24 mouse cellular contexts compared by ENCODE assay signal in genomic region chr2:148495485-148495884, GRCm38 (mm10). TPM values are rescaled to one million over a fixed set of nuclear protein-coding genes. Genes with fewer than 3 reads are reported as not detected.
DNase-seq lines count a peak whose midpoint lies in the region; ATAC-seq and TF ChIP-seq lines count a peak whose summit lies in the region.
"Had no signal": no experiment of that assay in that cellular context is flagged by ENCODE, and none has a peak within 500 bp of the region (broad histone marks: within the 10 kb centered on the region; RNA-seq: fewer than 3 reads in every experiment).

No protein-coding gene starts in this region.

- TF ChIP-seq CTCF in intestine, postnatal 0 days (IDR thresholded peaks at IDR 0.05; ENCODE audit: low read depth) = no peak
- TF ChIP-seq CTCF in liver, postnatal 0 days (IDR thresholded peaks at IDR 0.05; ENCODE audit: low read depth) = no peak

- WGBS in intestine, embryonic 14.5 days = 56% methylated on average over 3 of the region's 3 CpGs
- 38% methylated on average over 3 of the region's 3 CpGs for WGBS in intestine, postnatal 0 days
- WGBS in liver, embryonic 11.5 days = 68% methylated on average over 3 of the region's 3 CpGs
- WGBS in liver, postnatal 0 days (ENCODE audit: insufficient replicate concordance) = 59% methylated on average over 3 of the region's 3 CpGs
- WGBS in liver, embryonic 16.5 days (ENCODE audit: insufficient replicate concordance) = 45% methylated on average over 3 of the region's 3 CpGs

- DNase-seq in intestine, embryonic 14.5 days (ENCODE audit: low spot score) = no peak
- DNase-seq in liver, embryonic 11.5 days (ENCODE audit: low spot score) = no peak
- DNase-seq in liver, postnatal 0 days = no peak
- DNase-seq in kidney, postnatal 14 days = peak; percentile 40
- no peak for DNase-seq in right cerebral cortex, postnatal 10 days (ENCODE audit: low spot score in 2 of 2)
- DNase-seq in lung, adult 18-20 months = no peak
- DNase-seq: adrenal gland, postnatal 10 days; cerebellum, adult 18-20 months; cerebellum, postnatal 14 days; gastrocnemius, postnatal 10 days; heart, postnatal 14 days; lung, embryonic 14.5 days; right cerebral cortex, postnatal 14 days; spleen, adult 18-20 months; thymus, postnatal 25 days had no signal

- no peaks in the 10 kb centered on the region for H3K27me3 ChIP-seq in intestine, embryonic 14.5 days (replicated peaks; ENCODE audit: control insufficient read depth, insufficient read depth, low read length)
- no peaks in the 10 kb centered on the region for H3K27me3 ChIP-seq in intestine, postnatal 0 days (replicated peaks; ENCODE audit: control insufficient read depth, insufficient read depth, low read length)
- H3K27me3 ChIP-seq in liver, embryonic 11.5 days (replicated peaks; ENCODE audit: control insufficient read depth, insufficient read depth, low read length) = no peaks in the 10 kb centered on the region
- H3K27me3 ChIP-seq in liver, postnatal 0 days (ENCODE audit: insufficient read depth, low read length) = no peaks in the 10 kb centered on the region
- H3K27me3 ChIP-seq in liver, embryonic 16.5 days (ENCODE audit: control insufficient read depth, insufficient read depth, low read depth, low read length) = no peaks in the 10 kb centered on the region
- H3K27me3 ChIP-seq: embryonic facial prominence, embryonic 13.5 days; heart, embryonic 13.5 days; hindbrain, embryonic 12.5 days; midbrain, embryonic 13.5 days had no signal

- peaks cover 7% of the 10 kb centered on the region; the same call in 1 of the 2 replicates for H3K4me1 ChIP-seq in intestine, embryonic 14.5 days (replicated peaks; ENCODE audit: control insufficient read depth, insufficient read depth, low read length)
- no peaks in the 10 kb centered on the region for H3K4me1 ChIP-seq in intestine, postnatal 0 days (replicated peaks; ENCODE audit: control insufficient read depth, insufficient read depth, low read length)
- no peaks in the 10 kb centered on the region for H3K4me1 ChIP-seq in liver, embryonic 11.5 days (replicated peaks; ENCODE audit: control insufficient read depth, insufficient read depth, low read length)
- H3K4me1 ChIP-seq in liver, postnatal 0 days (ENCODE audit: insufficient read depth) = peaks cover 18% of the 10 kb centered on the region
- no peaks in the 10 kb centered on the region; the same call in none of the 2 replicates for H3K4me1 ChIP-seq in liver, embryonic 16.5 days (ENCODE audit: control insufficient read depth, low read depth, low read length)
- H3K4me1 ChIP-seq: embryonic facial prominence, embryonic 13.5 days; hindbrain, embryonic 12.5 days; midbrain, embryonic 13.5 days had no signal

- no peak overlapping the region for H3K9ac ChIP-seq in intestine, embryonic 14.5 days (ENCODE audit: low read length)
- no peak overlapping the region for H3K9ac ChIP-seq in intestine, postnatal 0 days (ENCODE audit: low read depth, low read length)
- no peak overlapping the region for H3K9ac ChIP-seq in liver, embryonic 11.5 days (ENCODE audit: low read depth, low read length)
- H3K9ac ChIP-seq in liver, postnatal 0 days (replicated peaks) = no peak overlapping the region
- H3K9ac ChIP-seq in liver, embryonic 16.5 days (ENCODE audit: low read depth, low read length) = no peak overlapping the region
- H3K9ac ChIP-seq: embryonic facial prominence, embryonic 13.5 days; heart, embryonic 13.5 days; hindbrain, embryonic 12.5 days; lung, embryonic 14.5 days; midbrain, embryonic 13.5 days had no signal

- H3K36me3 ChIP-seq in intestine, embryonic 14.5 days (ENCODE audit: control insufficient read depth, insufficient read depth, low read length) = no peaks in the 10 kb centered on the region
- H3K36me3 ChIP-seq in intestine, postnatal 0 days (ENCODE audit: control insufficient read depth, insufficient read depth) = no peaks in the 10 kb centered on the region
- no peaks in the 10 kb centered on the region for H3K36me3 ChIP-seq in liver, embryonic 11.5 days (ENCODE audit: control insufficient read depth, insufficient read depth, low read length)
- no peaks in the 10 kb centered on the region for H3K36me3 ChIP-seq in liver, postnatal 0 days (replicated peaks; ENCODE audit: insufficient read depth, low read length)
- no peaks in the 10 kb centered on the region for H3K36me3 ChIP-seq in liver, embryonic 16.5 days (ENCODE audit: control insufficient read depth, insufficient read depth)
- H3K36me3 ChIP-seq: embryonic facial prominence, embryonic 13.5 days; heart, embryonic 13.5 days; hindbrain, embryonic 12.5 days; limb, embryonic 10.5 days; midbrain, embryonic 13.5 days had no signal

- no peak overlapping the region for H3K4me2 ChIP-seq in intestine, embryonic 14.5 days (ENCODE audit: low read length)
- no peak overlapping the region for H3K4me2 ChIP-seq in intestine, postnatal 0 days (replicated peaks; ENCODE audit: low read depth)
- no peak overlapping the region for H3K4me2 ChIP-seq in liver, embryonic 11.5 days
- H3K4me2 ChIP-seq in liver, postnatal 0 days (ENCODE audit: low read depth, low read length) = no peak overlapping the region
- no peak overlapping the region for H3K4me2 ChIP-seq in liver, embryonic 16.5 days (ENCODE audit: low read depth, low read length)
- H3K4me2 ChIP-seq: embryonic facial prominence, embryonic 13.5 days; heart, embryonic 13.5 days; hindbrain, embryonic 12.5 days; lung, embryonic 14.5 days; midbrain, embryonic 13.5 days had no signal

- H3K9me3 ChIP-seq in intestine, embryonic 14.5 days (ENCODE audit: control insufficient read depth, low read length) = no peaks in the 10 kb centered on the region
- no peaks in the 10 kb centered on the region for H3K9me3 ChIP-seq in intestine, postnatal 0 days (ENCODE audit: control insufficient read depth)
- H3K9me3 ChIP-seq in liver, embryonic 11.5 days (ENCODE audit: control insufficient read depth, low read length) = no peaks in the 10 kb centered on the region
- no peaks in the 10 kb centered on the region for H3K9me3 ChIP-seq in liver, postnatal 0 days (ENCODE audit: low read length)
- no peaks in the 10 kb centered on the region for H3K9me3 ChIP-seq in liver, embryonic 16.5 days (replicated peaks; ENCODE audit: control insufficient read depth, low read length)
- H3K9me3 ChIP-seq: embryonic facial prominence, embryonic 13.5 days; heart, embryonic 13.5 days; hindbrain, embryonic 12.5 days; limb, embryonic 10.5 days; midbrain, embryonic 13.5 days had no signal

- no peak overlapping the region for H3K27ac ChIP-seq in intestine, embryonic 14.5 days (ENCODE audit: low read depth)
- H3K27ac ChIP-seq in intestine, postnatal 0 days (ENCODE audit: low read depth, low read length) = no peak overlapping the region
- H3K27ac ChIP-seq in liver, embryonic 11.5 days (ENCODE audit: low read depth, low read length) = no peak overlapping the region
- H3K27ac ChIP-seq in liver, postnatal 0 days (ENCODE audit: low read depth) = no peak overlapping the region
- H3K27ac ChIP-seq in liver, embryonic 16.5 days (ENCODE audit: low read length) = no peak overlapping the region
- H3K27ac ChIP-seq: embryonic facial prominence, embryonic 13.5 days; heart, embryonic 13.5 days; hindbrain, embryonic 12.5 days; limb, embryonic 10.5 days; midbrain, embryonic 13.5 days had no signal

- TF ChIP-seq EP300 in liver, postnatal 0 days (IDR thresholded peaks at IDR 0.05; ENCODE audit: low read depth) = no peak

- H3K4me3 ChIP-seq in intestine, embryonic 14.5 days (ENCODE audit: low read depth, low read length) = no peak overlapping the region
- no peak overlapping the region for H3K4me3 ChIP-seq in intestine, postnatal 0 days (ENCODE audit: low read depth, low read length)
- H3K4me3 ChIP-seq in liver, embryonic 11.5 days (ENCODE audit: low read depth, low read length) = no peak overlapping the region
- H3K4me3 ChIP-seq in liver, postnatal 0 days (ENCODE audit: low read depth, low read length) = no peak overlapping the region
- H3K4me3 ChIP-seq in liver, embryonic 16.5 days (ENCODE audit: low read depth, low read length) = no peak overlapping the region
- H3K4me3 ChIP-seq: embryonic facial prominence, embryonic 13.5 days; erythroblast, embryonic 14.5 days; heart, embryonic 13.5 days; hindbrain, embryonic 12.5 days; limb, embryonic 10.5 days; midbrain, embryonic 13.5 days had no signal

- ATAC-seq in intestine, embryonic 14.5 days (replicated peaks; ENCODE audit: low FRiP score, low TSS enrichment, low read depth) = peak; percentile 72
- ATAC-seq in intestine, postnatal 0 days = no peak
- peak; percentile 66; the same call in 1 of the 2 replicates for ATAC-seq in liver, embryonic 11.5 days (replicated peaks; ENCODE audit: low FRiP score)
- no peak for ATAC-seq in liver, postnatal 0 days
- peak; percentile 68 for ATAC-seq in liver, embryonic 16.5 days (ENCODE audit: low read depth)
- ATAC-seq: forebrain, embryonic 14.5 days; midbrain, embryonic 13.5 days had no signal

RNA-seq across cellular contexts. Expression of gene Cd93, which starts 52.1 kb away (rescaled TPM):
- 10.4 and 10.6 TPM in 2 replicates for polyA plus RNA-seq in intestine, embryonic 14.5 days (2014; fragmentation: Nextera tagmentation; extraction: Ambion mirVana)
- polyA plus RNA-seq in intestine, postnatal 0 days (2015; fragmentation: Nextera tagmentation; extraction: Ambion mirVana) = 4.8 and 5.0 TPM in 2 replicates
- 4.6 and 5.0 TPM in 2 replicates for polyA plus RNA-seq in liver, embryonic 11.5 days (2014; fragmentation: Nextera tagmentation; extraction: Ambion mirVana)
- 2.7 and 3.3 TPM in 2 replicates for polyA plus RNA-seq in liver, postnatal 0 days (2015; fragmentation: Nextera tagmentation; extraction: Ambion mirVana)
- polyA plus RNA-seq in liver, embryonic 16.5 days (2015; fragmentation: Nextera tagmentation; extraction: Ambion mirVana) = 2.5 and 2.6 TPM in 2 replicates

Comparison
In these comparisons a context has a peak if more than half of its experiments do, and no peak if none do; other contexts are left out.
1. ATAC-seq: peak in intestine, embryonic 14.5 days (single experiment), liver, embryonic 11.5 days (single experiment) and liver, embryonic 16.5 days (single experiment); none in intestine, postnatal 0 days (single experiment) and liver, postnatal 0 days (single experiment).